Mouse (Mus musculus): ENCODE results near the gene Lrrc4c. TPM values are rescaled to one million over a fixed set of nuclear protein-coding genes. Genes with fewer than 3 reads are reported as not detected.

Gene Lrrc4c
- total and polyA plus RNA-seq, 3 experiments = not detected

GRCm38 (mm10) chr2:97318536-97318935, 1000.6 kb downstream of the Lrrc4c start:
- dilution Hi-C loops (cut with MboI; ENCODE audit: extremely low pct_ligation_motif_present, extremely low pct_unique_long_range_greater_than_20kb, low sequenced_read_pairs) (no loop called here), in situ Hi-C loops (cut with MboI; ENCODE audit: low pct_ligation_motif_present, low pct_unique_long_range_greater_than_20kb, low sequenced_read_pairs) (no loop called here)
- H3K79me2 ChIP-seq (replicated peaks; ENCODE audit: control insufficient read depth, extremely low read depth, insufficient read depth, poor library complexity, severe bottlenecking) = no peaks in the 10 kb centered on the region

GRCm38 (mm10) chr2:97332084-97332682, 1014.2 kb downstream of the Lrrc4c start:
- no peak overlapping the region for H3K4me3 ChIP-seq (replicated peaks in 1 of 3; ENCODE audit: low read depth in 2 of 3, low read length in 2 of 3, poor library complexity in 1 of 3)
- in situ Hi-C loops (cut with MboI; ENCODE audit: low pct_ligation_motif_present, low pct_unique_long_range_greater_than_20kb, low sequenced_read_pairs) (no loop called here), dilution Hi-C loops (cut with MboI; ENCODE audit: extremely low pct_ligation_motif_present, extremely low pct_unique_long_range_greater_than_20kb, low sequenced_read_pairs) (no loop called here)
- no peak overlapping the region for H3K4me2 ChIP-seq (ENCODE audit: insufficient read depth, low read depth, poor library complexity, severe bottlenecking)
- H3K9me3 ChIP-seq (replicated peaks; ENCODE audit: low read length) = peaks cover 13% of the 10 kb centered on the region
- no peak overlapping the region for H3K27ac ChIP-seq (ENCODE audit: insufficient read depth, low read depth)
- no peaks in the 10 kb centered on the region for H3K79me2 ChIP-seq (replicated peaks; ENCODE audit: control insufficient read depth, extremely low read depth, insufficient read depth, poor library complexity, severe bottlenecking)
- H3K27me3 ChIP-seq (replicated peaks) = no peaks in the 10 kb centered on the region
- TF ChIP-seq MXI1 (IDR thresholded peaks at IDR 0.05; ENCODE audit: low read depth, low read length) (no peak), POLR2A (IDR thresholded peaks at IDR 0.05; ENCODE audit: low read depth, low read length) (no peak), NELFE (IDR thresholded peaks at IDR 0.05; ENCODE audit: low read depth, low read length) (no peak), GABPA (IDR thresholded peaks at IDR 0.05; ENCODE audit: insufficient replicate concordance, low read depth, low read length) (no peak), MYC (IDR thresholded peaks at IDR 0.05; ENCODE audit: low read depth, low read length) (no peak), MAZ (IDR thresholded peaks at IDR 0.05; ENCODE audit: low read depth, low read length) (no peak)
- no peaks in the 10 kb centered on the region for H3K36me3 ChIP-seq (replicated peaks in 1 of 2; ENCODE audit: control insufficient read depth in 1 of 2, insufficient read depth in 1 of 2, low read length in 1 of 2)
- DNase-seq (ENCODE audit: extremely low read depth) = no peak
- no peaks in the 10 kb centered on the region for H3K4me1 ChIP-seq (ENCODE audit: control insufficient read depth in 1 of 2, insufficient read depth in 2 of 2)
- no peak overlapping the region for H3K9ac ChIP-seq (ENCODE audit: insufficient read depth, low read depth)

More at GRCm38 (mm10) chr2:97318536-97318935, 1000.6 kb downstream of the Lrrc4c start:
- no peaks in the 10 kb centered on the region for H3K27me3 ChIP-seq (replicated peaks)
- no peak overlapping the region for H3K4me2 ChIP-seq (ENCODE audit: insufficient read depth, low read depth, poor library complexity, severe bottlenecking)
- H3K9me3 ChIP-seq (replicated peaks; ENCODE audit: low read length) = peaks cover 18% of the 10 kb centered on the region
- no peak overlapping the region for H3K9ac ChIP-seq (ENCODE audit: insufficient read depth, low read depth)
- H3K4me1 ChIP-seq (ENCODE audit: control insufficient read depth in 1 of 2, insufficient read depth in 2 of 2) = no peaks in the 10 kb centered on the region
- no peak overlapping the region for H3K27ac ChIP-seq (ENCODE audit: insufficient read depth, low read depth)
- H3K4me3 ChIP-seq (replicated peaks in 1 of 3; ENCODE audit: low read depth in 2 of 3, low read length in 2 of 3, poor library complexity in 1 of 3) = no peak overlapping the region
- no peak for TF ChIP-seq MYC (IDR thresholded peaks at IDR 0.05; ENCODE audit: low read depth, low read length)
- TF ChIP-seq TCF12 (IDR thresholded peaks at IDR 0.05; ENCODE audit: low read depth, low read length) = no peak
- TF ChIP-seq MEF2A (IDR thresholded peaks at IDR 0.05; ENCODE audit: borderline replicate concordance, low read depth, low read length) = no peak
- no peak for TF ChIP-seq MAFK (IDR thresholded peaks at IDR 0.05; ENCODE audit: insufficient replicate concordance, low read length)
- TF ChIP-seq HCFC1 (IDR thresholded peaks at IDR 0.05; ENCODE audit: low read depth, low read length) = no peak
- TF ChIP-seq ZC3H11A (IDR thresholded peaks at IDR 0.05; ENCODE audit: low read depth, low read length) = no peak
- TF ChIP-seq ZKSCAN1 (IDR thresholded peaks at IDR 0.05; ENCODE audit: borderline replicate concordance, low read depth, low read length) = no peak
- TF ChIP-seq ETS1 (conservative IDR thresholded peaks at IDR 0.05; ENCODE audit: low read depth, low read length) = no peak
- TF ChIP-seq MAX (IDR thresholded peaks at IDR 0.05; ENCODE audit: low read length) = no peak
- TF ChIP-seq UBTF (IDR thresholded peaks at IDR 0.05; ENCODE audit: low read depth, low read length) = no peak
- no peak for TF ChIP-seq JUN (IDR thresholded peaks at IDR 0.05; ENCODE audit: insufficient read depth, low read depth, low read length)
- TF ChIP-seq USF1 (IDR thresholded peaks at IDR 0.05; ENCODE audit: low read depth, low read length) = no peak
- TF ChIP-seq RAD21 (IDR thresholded peaks at IDR 0.05; ENCODE audit: low read depth, low read length) = no peak
- TF ChIP-seq BHLHE40 (IDR thresholded peaks at IDR 0.05; ENCODE audit: low read depth, low read length) = no peak
- TF ChIP-seq CHD2 (IDR thresholded peaks at IDR 0.05; ENCODE audit: low read length) = no peak
- no peak for TF ChIP-seq CHD1 (IDR thresholded peaks at IDR 0.05; ENCODE audit: low read depth, low read length)
- H3K36me3 ChIP-seq (replicated peaks in 1 of 2; ENCODE audit: control insufficient read depth in 1 of 2, insufficient read depth in 1 of 2, low read length in 1 of 2) = no peaks in the 10 kb centered on the region
- DNase-seq (ENCODE audit: extremely low read depth) = no peak

Data from CH12.LX (cell line).